Mouse (Mus musculus): ENCODE measurements around the gene Gm9964. TPM values are rescaled to one million over a fixed set of nuclear protein-coding genes. Genes with fewer than 3 reads are reported as not detected.
A peak's percentile ranks its signal among the peaks of the same experiment; 100 is the strongest.

Gene Gm9964
- polyA plus RNA-seq, 1 experiment: not detected

- TF ChIP-seq POLR2A (IDR thresholded peaks at IDR 0.05; ENCODE audit: low read depth, low read length) (no peak), CTCF (conservative IDR thresholded peaks at IDR 0.05; ENCODE audit: insufficient read depth, insufficient read length, low read depth, low read length) (no peak)
- Histone ChIP-seq H3K27me3 (replicated peaks; ENCODE audit: control insufficient read depth, insufficient read depth, low read length) (no peaks in the 10 kb centered on the region), H3K36me3 (ENCODE audit: control insufficient read depth, insufficient read depth, low read length) (no peaks in the 10 kb centered on the region), H3K27ac (ENCODE audit: insufficient read depth, low read depth, low read length) (no peak overlapping the region), H3K4me3 (ENCODE audit: insufficient read depth, low read depth, low read length) (no peak overlapping the region), H3K4me1 (ENCODE audit: control insufficient read depth, insufficient read depth, low read length) (no peaks in the 10 kb centered on the region)
- DNase-seq: no peak
- WGBS: 79% methylated on average over 9 of the region's 9 CpGs
Observed at GRCm38 (mm10) chr11:79299719-79300431, 3.2 kb upstream of the Gm9964 start.

- Histone ChIP-seq H3K4me3 (ENCODE audit: insufficient read depth, low read depth, low read length) (no peak overlapping the region), H3K27ac (ENCODE audit: insufficient read depth, low read depth, low read length) (no peak overlapping the region), H3K36me3 (ENCODE audit: control insufficient read depth, insufficient read depth, low read length) (no peaks in the 10 kb centered on the region), H3K27me3 (replicated peaks; ENCODE audit: control insufficient read depth, insufficient read depth, low read length) (no peaks in the 10 kb centered on the region), H3K4me1 (ENCODE audit: control insufficient read depth, insufficient read depth, low read length) (peaks cover 12% of the 10 kb centered on the region)
- DNase-seq: peak; percentile 64
- peak; percentile 38 for TF ChIP-seq CTCF (conservative IDR thresholded peaks at IDR 0.05; ENCODE audit: insufficient read depth, insufficient read length, low read depth, low read length)
- no peak for TF ChIP-seq POLR2A (IDR thresholded peaks at IDR 0.05; ENCODE audit: low read depth, low read length)
- 26% methylated on average over 1 of the region's 1 CpGs for WGBS
Observed at GRCm38 (mm10) chr11:79296167-79296566, 539 bp downstream of the Gm9964 start.

- Histone ChIP-seq H3K27me3 (replicated peaks; ENCODE audit: control insufficient read depth, insufficient read depth, low read length) (no peaks in the 10 kb centered on the region), H3K4me1 (ENCODE audit: control insufficient read depth, insufficient read depth, low read length) (peaks cover 13% of the 10 kb centered on the region), H3K36me3 (ENCODE audit: control insufficient read depth, insufficient read depth, low read length) (no peaks in the 10 kb centered on the region), H3K4me3 (ENCODE audit: insufficient read depth, low read depth, low read length) (no peak overlapping the region), H3K27ac (ENCODE audit: insufficient read depth, low read depth, low read length) (no peak overlapping the region)
- DNase-seq: no peak
- WGBS: 31% methylated on average over 1 of the region's 1 CpGs
- TF ChIP-seq CTCF (conservative IDR thresholded peaks at IDR 0.05; ENCODE audit: insufficient read depth, insufficient read length, low read depth, low read length) (no peak), POLR2A (IDR thresholded peaks at IDR 0.05; ENCODE audit: low read depth, low read length) (no peak)
Observed at GRCm38 (mm10) chr11:79293971-79294370, 2.7 kb downstream of the Gm9964 start.

GRCm38 (mm10) chr11:79293025-79293424, 3.7 kb downstream of the Gm9964 start:
- no peak overlapping the region for H3K4me3 ChIP-seq (ENCODE audit: insufficient read depth, low read depth, low read length)
- no peaks in the 10 kb centered on the region for H3K36me3 ChIP-seq (ENCODE audit: control insufficient read depth, insufficient read depth, low read length)
- DNase-seq: no peak
- no peaks in the 10 kb centered on the region for H3K27me3 ChIP-seq (replicated peaks; ENCODE audit: control insufficient read depth, insufficient read depth, low read length)
- TF ChIP-seq CTCF (conservative IDR thresholded peaks at IDR 0.05; ENCODE audit: insufficient read depth, insufficient read length, low read depth, low read length): no peak
- no peak for TF ChIP-seq POLR2A (IDR thresholded peaks at IDR 0.05; ENCODE audit: low read depth, low read length)
- 83% methylated on average over 3 of the region's 3 CpGs for WGBS
- peaks cover 20% of the 10 kb centered on the region for H3K4me1 ChIP-seq (ENCODE audit: control insufficient read depth, insufficient read depth, low read length)
- peak overlapping the region; percentile 54 for H3K27ac ChIP-seq (ENCODE audit: insufficient read depth, low read depth, low read length)

- no peak for TF ChIP-seq POLR2A (IDR thresholded peaks at IDR 0.05; ENCODE audit: low read depth, low read length)
- no peak for TF ChIP-seq CTCF (conservative IDR thresholded peaks at IDR 0.05; ENCODE audit: insufficient read depth, insufficient read length, low read depth, low read length)
- Histone ChIP-seq H3K27me3 (replicated peaks; ENCODE audit: control insufficient read depth, insufficient read depth, low read length) (no peaks in the 10 kb centered on the region), H3K4me3 (ENCODE audit: insufficient read depth, low read depth, low read length) (no peak overlapping the region), H3K27ac (ENCODE audit: insufficient read depth, low read depth, low read length) (no peak overlapping the region), H3K4me1 (ENCODE audit: control insufficient read depth, insufficient read depth, low read length) (peaks cover 24% of the 10 kb centered on the region), H3K36me3 (ENCODE audit: control insufficient read depth, insufficient read depth, low read length) (no peaks in the 10 kb centered on the region)
- DNase-seq: peak; percentile 83
- 31% methylated on average over 3 of the region's 3 CpGs for whole genome bisulfite sequencing
Observed at GRCm38 (mm10) chr11:79292130-79292529, 4.6 kb downstream of the Gm9964 start.

- no peaks in the 10 kb centered on the region for H3K36me3 ChIP-seq (ENCODE audit: control insufficient read depth, insufficient read depth, low read length)
- H3K4me1 ChIP-seq (ENCODE audit: control insufficient read depth, insufficient read depth, low read length): peaks cover 24% of the 10 kb centered on the region
- H3K27ac ChIP-seq (ENCODE audit: insufficient read depth, low read depth, low read length): no peak overlapping the region
- no peaks in the 10 kb centered on the region for H3K27me3 ChIP-seq (replicated peaks; ENCODE audit: control insufficient read depth, insufficient read depth, low read length)
- no peak overlapping the region for H3K4me3 ChIP-seq (ENCODE audit: insufficient read depth, low read depth, low read length)
- WGBS: 30% methylated on average over 5 of the region's 5 CpGs
- TF ChIP-seq CTCF (conservative IDR thresholded peaks at IDR 0.05; ENCODE audit: insufficient read depth, insufficient read length, low read depth, low read length): no peak
- no peak for TF ChIP-seq POLR2A (IDR thresholded peaks at IDR 0.05; ENCODE audit: low read depth, low read length)
- no peak for DNase-seq
Observed at GRCm38 (mm10) chr11:79291651-79292050, 5.1 kb downstream of the Gm9964 start.

- Histone ChIP-seq H3K36me3 (ENCODE audit: control insufficient read depth, insufficient read depth, low read length) (no peaks in the 10 kb centered on the region), H3K27ac (ENCODE audit: insufficient read depth, low read depth, low read length) (no peak overlapping the region), H3K4me3 (ENCODE audit: insufficient read depth, low read depth, low read length) (no peak overlapping the region), H3K4me1 (ENCODE audit: control insufficient read depth, insufficient read depth, low read length) (peaks cover 24% of the 10 kb centered on the region), H3K27me3 (replicated peaks; ENCODE audit: control insufficient read depth, insufficient read depth, low read length) (no peaks in the 10 kb centered on the region)
- 50% methylated on average over 2 of the region's 2 CpGs for WGBS
- peak; percentile 63 for DNase-seq
- TF ChIP-seq POLR2A (IDR thresholded peaks at IDR 0.05; ENCODE audit: low read depth, low read length) (no peak), CTCF (conservative IDR thresholded peaks at IDR 0.05; ENCODE audit: insufficient read depth, insufficient read length, low read depth, low read length) (peak; percentile 92)
Observed at GRCm38 (mm10) chr11:79290473-79290872, 6.2 kb downstream of the Gm9964 start.
